Mouse (Mus musculus): ENCODE measurements at regions not wholly inside any gene's neighbourhood (a gene's known extent, or its start where the extent isn't known, plus 50 kb on each side); places are given as distances from the start of the nearest gene placed in this dataset.

DNA sequence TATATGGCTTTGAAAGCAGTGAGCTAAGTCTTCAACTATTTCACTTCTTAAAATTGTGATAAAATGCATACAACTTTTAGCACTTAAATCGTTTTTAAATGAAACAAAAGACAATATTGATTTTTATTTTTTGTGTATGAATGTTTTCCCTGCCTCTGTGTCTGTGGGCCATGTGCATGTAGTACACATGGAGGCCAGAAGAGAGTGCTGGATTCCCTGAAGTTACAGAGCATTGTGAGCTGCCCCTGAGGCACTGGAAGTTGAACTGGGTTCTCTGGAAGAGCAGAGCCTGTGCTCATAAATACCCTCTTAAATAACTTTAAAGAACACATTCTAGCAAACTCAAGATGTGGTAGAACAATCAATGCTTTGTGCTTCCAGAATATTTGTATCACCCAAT, 61.8 kb upstream of the Gm6812 start:
- peak; percentile 19 for DNase-seq (ENCODE audit: low read depth, low spot score)

DNA sequence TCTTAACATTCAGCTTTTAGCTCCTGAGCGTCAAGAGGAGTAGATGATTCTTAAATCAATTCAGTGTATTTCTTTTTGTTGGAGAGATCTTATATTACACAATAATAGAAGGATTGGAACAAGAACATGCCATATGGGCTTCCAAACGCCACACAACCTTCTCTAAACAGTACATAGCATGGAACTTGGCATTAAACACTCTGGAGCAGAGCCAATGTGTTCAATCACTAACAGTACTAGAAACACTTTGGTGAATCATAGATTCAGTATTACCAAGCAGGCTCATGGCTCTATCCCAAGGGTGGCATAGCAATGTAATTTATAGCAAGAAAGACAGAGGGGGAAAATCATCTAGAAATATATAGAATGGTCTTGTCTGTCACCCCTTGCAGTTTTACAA, 60.4 kb upstream of the Gm6812 start:
- peak; percentile 61 for DNase-seq (ENCODE audit: low read depth, low spot score)

DNA sequence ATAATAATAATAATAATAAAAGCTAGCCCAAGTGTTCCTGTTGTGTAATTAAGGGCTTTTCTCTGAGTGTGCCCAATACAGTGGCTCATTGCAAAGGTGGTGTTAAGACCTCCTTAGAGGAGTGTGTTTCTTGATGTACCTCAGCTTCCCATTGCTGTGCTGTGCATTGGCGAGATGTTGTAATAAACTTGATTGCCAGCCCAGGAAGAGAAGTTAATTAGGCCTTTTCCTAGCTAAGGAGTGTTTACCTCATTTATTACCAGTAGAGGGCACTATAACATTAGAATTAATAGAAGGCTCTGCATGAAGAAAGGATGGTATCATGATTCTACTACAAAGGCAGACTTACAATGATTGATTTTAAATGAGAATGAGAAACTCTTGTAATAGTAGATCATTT, 57.9 kb upstream of the Gm6812 start:
- DNase-seq (ENCODE audit: low read depth, low spot score): peak; percentile 16

DNA sequence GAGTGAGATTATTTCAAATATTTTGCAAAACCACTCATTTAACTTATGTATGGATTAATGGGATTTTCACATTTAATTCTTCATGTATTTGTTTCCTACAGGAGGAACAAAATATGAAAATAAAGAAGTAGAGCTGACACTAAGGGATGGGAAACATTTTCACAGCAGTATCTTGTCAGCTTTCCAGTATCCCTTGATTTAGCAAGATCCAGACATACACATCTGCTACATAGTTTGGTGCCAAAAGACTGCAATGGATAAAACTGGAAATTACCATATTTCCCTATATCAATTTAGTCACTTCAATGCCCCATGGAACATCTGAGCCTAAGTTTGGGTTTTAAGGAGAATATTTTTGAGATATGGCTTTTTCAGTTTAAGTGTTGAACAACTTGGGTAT, 52.9 kb upstream of the Gm6812 start:
- peak; percentile 44 for DNase-seq (ENCODE audit: low read depth, low spot score)

All from brain, adult 2 months (tissue).